Mouse (Mus musculus): ENCODE data around the gene Ifitm10. TPM values are rescaled to one million over a fixed set of nuclear protein-coding genes. Genes with fewer than 3 reads are reported as not detected.

The Ifitm10 gene
- total RNA-seq, 4 experiments from 2014 or later, result 2.4 to 4.7 (median 3.4) TPM

Other genes with a start within 250 kb of the Ifitm10 start
- not detected for gene Gm39115, start 237.7 kb downstream of the Ifitm10 start, total RNA-seq (2022)
- not detected for gene Gm45337, start 229.1 kb downstream of the Ifitm10 start, total RNA-seq (2022)
- not detected for gene Gm29735, start 216.6 kb downstream of the Ifitm10 start, total RNA-seq (2022)
- gene Gm4553, start 208.0 kb downstream of the Ifitm10 start, total RNA-seq (2022), result not detected
- not detected for gene Krtap5-2, start 197.7 kb downstream of the Ifitm10 start, total RNA-seq (2022)
- gene Gm10153, start 183.4 kb downstream of the Ifitm10 start, total RNA-seq (2022), result not detected
- gene Krtap5-3, start 172.4 kb downstream of the Ifitm10 start, total RNA-seq (2022), result not detected
- gene Gm7579, start 161.9 kb downstream of the Ifitm10 start, total RNA-seq (2022), result not detected
- gene Krtap5-5, start 143.8 kb downstream of the Ifitm10 start, total RNA-seq (2022), result under 1 TPM in 1 of 4 experiments, not detected in 3; 0.22 TPM
- not detected for gene Gm40460, start 132.7 kb downstream of the Ifitm10 start, total RNA-seq (2022)
- gene Gm2431, start 115.4 kb downstream of the Ifitm10 start, total RNA-seq (2022), result not detected
- gene Gm4559, start 99.4 kb downstream of the Ifitm10 start, total RNA-seq (2022), result not detected
- gene Krtap5-1, start 76.6 kb downstream of the Ifitm10 start, total RNA-seq (2022), result not detected
- gene Krtap5-4, start 70.2 kb downstream of the Ifitm10 start, total RNA-seq (2022), result not detected
- gene Gm49369, start 8.9 kb upstream of the Ifitm10 start, total RNA-seq (2022), result 10 to 100 TPM in 1 of 4 experiments, 1 to 10 TPM in 2, under 1 TPM in 1; 0.63 to 14.1 (median 6.3) TPM
- 1,000 to 10,000 TPM; 1,038 to 1,126 (median 1,089) TPM for gene Ctsd, start 14.3 kb upstream of the Ifitm10 start, total RNA-seq (2022)
- under 1 TPM in 1 of 4 experiments, not detected in 3; 0.25 TPM for gene Syt8, start 61.1 kb upstream of the Ifitm10 start, total RNA-seq (2022)
- 1 to 10 TPM; 5.1 to 10.0 (median 7.8) TPM for gene Tnni2, start 68.1 kb upstream of the Ifitm10 start, total RNA-seq (2022)
- 10 to 100 TPM; 24.0 to 40.3 (median 31.7) TPM for gene Lsp1, start 87.1 kb upstream of the Ifitm10 start, total RNA-seq (2022)
- 10 to 100 TPM in 1 of 4 experiments, 1 to 10 TPM in 3; 7.6 to 13.6 (median 9.6) TPM for gene Tnnt3, start 125.1 kb upstream of the Ifitm10 start, total RNA-seq (2022)
- 10 to 100 TPM in 2 of 4 experiments, 1 to 10 TPM in 1, under 1 TPM in 1; 0.90 to 35.4 (median 16.1) TPM for gene Mrpl23, start 158.9 kb upstream of the Ifitm10 start, total RNA-seq (2022)